Mouse (Mus musculus) limb, embryonic 11.5 days (tissue): Measurements from ENCODE around the gene Tmem138. TPM values are rescaled to one million over a fixed set of nuclear protein-coding genes. Genes with fewer than 3 reads are reported as not detected.
A peak's percentile ranks its signal among the peaks of the same experiment; 100 is the strongest.

ENCODE experiments used
- ATAC-seq: fragments of 200-750 bp; cut with Nextera tagmentation; 2 replicates; pipeline ENCODE4 v1.8.0; 2017; ENCODE audit warnings: low read depth; ENCODE audit not compliant: insufficient number of reproducible peaks, low FRiP score, low TSS enrichment
- DNase-seq: peaks from one replicate; pipeline ENCODE4 v3.0.0-alpha.2; 2015; ENCODE audit warnings: low spot score
- H3K27ac ChIP-seq: fragments of 300-500 bp; sonication (generic); replicated peaks from 2 replicates; pipeline ENCODE4 v1.5.1; 2014; ENCODE audit warnings: low read depth, mild to moderate bottlenecking, low read length
- H3K27me3 ChIP-seq: fragments of 300-500 bp; sonication (generic); 2 replicates; pipeline ENCODE4 v1.6.1; 2014; ENCODE audit warnings: mild to moderate bottlenecking, low read length, mixed read lengths; ENCODE audit not compliant: control insufficient read depth, insufficient read depth
- H3K36me3 ChIP-seq: fragments of 300-500 bp; sonication (generic); 2 replicates; pipeline ENCODE4 v1.6.1; 2014; ENCODE audit warnings: mild to moderate bottlenecking, low read length, moderate library complexity, mixed read lengths; ENCODE audit not compliant: control insufficient read depth, insufficient read depth
- H3K4me1 ChIP-seq: fragments of 300-500 bp; sonication (generic); 2 replicates; pipeline ENCODE4 v1.6.1; 2014; ENCODE audit warnings: low read length, mixed read lengths; ENCODE audit not compliant: control insufficient read depth, insufficient read depth
- H3K4me2 ChIP-seq: fragments of 300-500 bp; sonication (generic); 2 replicates; pipeline ENCODE4 v1.6.1; 2014; ENCODE audit warnings: low read depth, mild to moderate bottlenecking, moderate library complexity; ENCODE audit not compliant: severe bottlenecking
- H3K4me3 ChIP-seq: fragments of 300-500 bp; sonication (generic); 2 replicates; pipeline ENCODE4 v1.5.1; 2014; ENCODE audit warnings: low read depth, low read length
- H3K9ac ChIP-seq: fragments of 300-500 bp; sonication (generic); 2 replicates; pipeline ENCODE4 v1.6.1; 2014; ENCODE audit warnings: mild to moderate bottlenecking, low read length
- H3K9me3 ChIP-seq: fragments of 300-500 bp; sonication (generic); 2 replicates; pipeline ENCODE4 v1.6.1; 2016; ENCODE audit warnings: low read length; ENCODE audit not compliant: control insufficient read depth
- WGBS: fragments of 180-500 bp; shearing (Covaris S2); extraction: QIAGEN DNeasy Blood & Tissue Kit; methylation state at CpG from one replicate; pipeline ENCODE4 v1.1.7; 2014; 5-methylcytosine and 5-hydroxymethylcytosine counted together
- polyA plus RNA-seq: library from polyadenylated mRNA; unstranded; fragments of >200 nt; fragmentation: Nextera tagmentation; extraction: Ambion mirVana; gene quantifications from 2 replicates; pipeline ENCODE4 v1.2.1, GENCODE M21; 2014

Tmem138 gene
- polyA plus RNA-seq, 1 experiment from 2014 or later, result 52.1 TPM

GRCm38 (mm10) chr19:10602247-10602769 is 25.1 kb upstream of the Tmem138 start:
- 15% methylated on average over 6 of the region's 6 CpGs for WGBS
- ATAC-seq, result no peak

DNA sequence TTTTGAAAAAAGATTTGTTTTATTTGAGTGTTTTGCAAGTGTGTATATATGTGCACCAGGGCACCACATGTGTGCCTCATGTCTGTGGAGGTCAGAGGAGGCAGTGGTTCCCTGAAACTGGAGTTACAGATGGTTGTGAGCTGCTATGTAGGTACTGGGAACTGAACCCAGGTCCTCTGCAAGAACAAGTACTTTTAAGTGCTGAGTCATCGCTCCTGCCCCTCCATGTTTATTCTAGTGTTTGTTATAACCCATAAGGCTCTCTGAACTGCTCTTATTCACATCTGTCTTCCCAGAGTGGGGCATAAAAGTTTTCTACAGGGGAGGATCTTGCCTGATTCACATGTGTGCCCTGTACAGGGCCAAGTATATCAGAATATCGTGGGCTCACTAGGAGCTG is 22.5 kb upstream of the Tmem138 start:
- no peak overlapping the region for H3K27ac ChIP-seq
- 94% methylated on average over 2 of the region's 2 CpGs for WGBS
- no peak overlapping the region for H3K9ac ChIP-seq
- no peak overlapping the region for H3K4me3 ChIP-seq
- ATAC-seq (no peak), DNase-seq (no peak)
- H3K4me1 ChIP-seq, result peaks cover 4% of the 10 kb centered on the region; the same call in 1 of the 2 replicates
- no peak overlapping the region for H3K4me2 ChIP-seq
- no peaks in the 10 kb centered on the region for H3K9me3 ChIP-seq
- no peaks in the 10 kb centered on the region for H3K27me3 ChIP-seq
- H3K36me3 ChIP-seq, result no peaks in the 10 kb centered on the region

More at GRCm38 (mm10) chr19:10602247-10602769, 25.1 kb upstream of the Tmem138 start:
- Histone ChIP-seq H3K4me1 (peaks cover 11% of the 10 kb centered on the region), H3K4me2 (peak overlapping the region; percentile 57), H3K9me3 (no peaks in the 10 kb centered on the region), H3K36me3 (no peaks in the 10 kb centered on the region), H3K27ac (peak overlapping the region; percentile 89), H3K27me3 (no peaks in the 10 kb centered on the region), H3K4me3 (peak overlapping the region; percentile 28), H3K9ac (peak overlapping the region; percentile 83)
- no peak for DNase-seq

DNA sequence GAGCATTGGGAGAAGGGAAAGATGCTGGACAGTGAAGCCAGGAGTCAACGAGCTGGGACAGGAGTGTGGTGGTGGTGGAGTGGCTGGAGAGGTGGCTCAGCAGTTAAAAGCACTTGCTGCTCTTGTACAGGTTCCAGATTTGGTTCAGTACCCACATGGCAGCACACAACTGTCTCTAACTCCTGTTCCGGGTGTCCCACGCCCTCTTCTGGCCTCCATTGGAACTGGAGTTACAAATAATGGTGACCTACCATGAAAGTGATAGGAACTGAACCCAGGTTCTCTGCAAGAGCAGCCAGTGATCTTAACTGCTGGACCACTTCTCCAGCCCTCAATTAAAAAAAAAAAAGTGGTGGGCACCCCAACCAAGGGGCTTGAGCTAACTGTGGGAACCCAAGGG is 21.0 kb upstream of the Tmem138 start:
- no peaks in the 10 kb centered on the region; the same call in 1 of the 2 replicates for H3K36me3 ChIP-seq
- no peak overlapping the region for H3K9ac ChIP-seq
- no peaks in the 10 kb centered on the region for H3K27me3 ChIP-seq
- 39% methylated on average over 3 of the region's 3 CpGs for WGBS
- H3K4me3 ChIP-seq, result no peak overlapping the region
- no peak overlapping the region for H3K4me2 ChIP-seq
- H3K4me1 ChIP-seq, result peaks cover 3% of the 10 kb centered on the region; the same call in 1 of the 2 replicates
- no peak overlapping the region for H3K27ac ChIP-seq
- no peak for ATAC-seq
- DNase-seq, result peak; percentile 34
- no peaks in the 10 kb centered on the region for H3K9me3 ChIP-seq

DNA sequence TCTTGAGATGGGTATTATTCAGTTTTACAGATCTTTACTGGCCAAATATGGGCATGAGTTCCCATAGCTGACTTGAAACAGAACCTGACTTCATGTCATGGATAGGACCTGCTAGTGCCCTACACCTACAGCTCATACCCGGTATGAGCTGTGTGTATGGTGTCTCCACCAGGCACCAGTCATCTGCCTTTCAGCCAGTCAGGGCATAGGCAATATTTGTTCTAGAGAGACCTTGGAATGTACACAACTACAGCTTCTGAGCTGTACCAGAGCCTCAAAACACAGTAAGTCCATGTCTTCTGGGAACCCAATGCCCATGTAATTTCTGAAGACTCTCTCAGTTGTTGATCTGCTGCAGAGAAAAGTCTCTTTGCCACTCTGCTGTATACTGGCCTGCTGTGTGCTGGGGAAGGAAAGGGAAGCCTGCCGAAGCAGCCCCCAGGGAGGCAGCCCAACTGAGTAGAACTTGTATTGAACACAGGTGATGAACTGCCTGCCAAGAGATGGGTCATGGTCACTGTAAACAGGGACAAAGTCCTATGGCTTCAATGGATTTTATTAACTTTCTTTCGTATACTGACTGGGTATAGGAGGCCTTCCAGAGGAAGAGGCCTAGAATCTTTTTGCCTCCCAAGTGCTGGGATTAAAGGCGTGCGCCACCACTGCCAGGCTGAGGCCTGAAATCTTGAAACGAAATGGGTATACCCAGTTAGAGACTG is 14.7 kb upstream of the Tmem138 start:
- H3K4me3 ChIP-seq, result no peak overlapping the region
- H3K27ac ChIP-seq, result no peak overlapping the region
- 95% methylated on average over 6 of the region's 6 CpGs for WGBS
- H3K9ac ChIP-seq, result no peak overlapping the region
- no peak for ATAC-seq
- no peak overlapping the region for H3K4me2 ChIP-seq
- H3K36me3 ChIP-seq, result no peaks in the 10 kb centered on the region; the same call in 1 of the 2 replicates
- DNase-seq, result no peak
- H3K4me1 ChIP-seq, result no peaks in the 10 kb centered on the region
- H3K27me3 ChIP-seq, result no peaks in the 10 kb centered on the region
- H3K9me3 ChIP-seq, result no peaks in the 10 kb centered on the region

GRCm38 (mm10) chr19:10590301-10590700 is 13.1 kb upstream of the Tmem138 start:
- WGBS, result 75% methylated on average over 3 of the region's 3 CpGs
- H3K27ac ChIP-seq, result no peak overlapping the region
- H3K27me3 ChIP-seq, result no peaks in the 10 kb centered on the region
- H3K4me3 ChIP-seq, result no peak overlapping the region
- H3K9ac ChIP-seq, result no peak overlapping the region
- H3K4me2 ChIP-seq, result no peak overlapping the region
- no peaks in the 10 kb centered on the region for H3K9me3 ChIP-seq
- no peak for DNase-seq
- no peaks in the 10 kb centered on the region; the same call in 1 of the 2 replicates for H3K36me3 ChIP-seq
- no peak for ATAC-seq
- H3K4me1 ChIP-seq, result no peaks in the 10 kb centered on the region

GRCm38 (mm10) chr19:10589127-10589857 is 12.1 kb upstream of the Tmem138 start:
- DNase-seq, result no peak
- no peak for ATAC-seq
- Histone ChIP-seq H3K9ac (no peak overlapping the region), H3K27me3 (no peaks in the 10 kb centered on the region), H3K9me3 (no peaks in the 10 kb centered on the region), H3K36me3 (no peaks in the 10 kb centered on the region; the same call in 1 of the 2 replicates), H3K4me2 (no peak overlapping the region), H3K4me3 (no peak overlapping the region), H3K27ac (no peak overlapping the region), H3K4me1 (no peaks in the 10 kb centered on the region)
- WGBS, result 77% methylated on average over 5 of the region's 5 CpGs

DNA sequence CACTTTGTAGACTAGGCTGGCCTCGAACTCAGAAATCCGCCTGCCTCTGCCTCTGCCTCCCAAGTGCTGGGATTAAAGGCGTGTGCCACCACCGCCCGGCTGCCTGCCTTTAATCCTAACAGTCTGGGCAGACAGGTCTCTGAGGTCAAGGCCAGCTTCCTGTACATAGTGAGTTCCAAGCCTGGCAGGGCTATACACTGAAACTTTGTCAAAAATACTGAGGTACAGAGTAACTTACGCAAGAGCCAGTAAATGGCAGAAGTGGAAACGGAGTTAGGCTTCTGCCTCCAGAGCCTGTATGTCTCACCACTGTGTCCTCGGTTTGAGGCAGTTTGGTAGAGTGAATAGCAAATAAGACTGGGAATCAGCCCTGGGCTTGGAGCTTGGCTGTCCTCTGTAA is 10.1 kb upstream of the Tmem138 start:
- DNase-seq (no peak), ATAC-seq (no peak)
- no peaks in the 10 kb centered on the region for H3K27me3 ChIP-seq
- no peaks in the 10 kb centered on the region for H3K9me3 ChIP-seq
- H3K36me3 ChIP-seq, result no peaks in the 10 kb centered on the region
- H3K4me2 ChIP-seq, result no peak overlapping the region
- H3K9ac ChIP-seq, result no peak overlapping the region
- WGBS, result 81% methylated on average over 8 of the region's 8 CpGs
- H3K4me1 ChIP-seq, result no peaks in the 10 kb centered on the region
- H3K27ac ChIP-seq, result no peak overlapping the region
- no peak overlapping the region for H3K4me3 ChIP-seq

DNA sequence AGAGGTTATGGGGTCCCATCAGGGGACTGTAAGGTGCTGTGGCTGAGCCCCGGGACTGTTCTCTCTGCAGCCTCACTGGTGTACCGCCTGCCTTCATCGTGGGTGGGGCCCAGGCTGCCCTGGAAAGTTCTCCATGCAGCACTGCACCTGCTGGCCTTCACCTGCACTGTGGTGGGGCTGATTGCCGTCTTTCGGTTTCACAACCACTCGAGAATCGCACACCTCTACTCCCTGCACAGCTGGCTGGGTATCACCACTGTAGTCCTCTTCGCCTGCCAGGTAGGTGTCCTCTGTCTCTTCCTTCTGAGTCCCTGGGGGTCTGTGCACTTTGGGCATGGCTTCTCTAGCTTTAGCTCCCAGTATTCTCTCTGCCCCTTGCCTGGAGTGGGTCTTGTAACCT is 8.0 kb upstream of the Tmem138 start:
- WGBS, result 88% methylated on average over 8 of the region's 8 CpGs
- Histone ChIP-seq H3K4me3 (no peak overlapping the region), H3K27me3 (no peaks in the 10 kb centered on the region), H3K36me3 (no peaks in the 10 kb centered on the region), H3K4me1 (no peaks in the 10 kb centered on the region), H3K9ac (no peak overlapping the region), H3K9me3 (no peaks in the 10 kb centered on the region), H3K27ac (no peak overlapping the region), H3K4me2 (no peak overlapping the region)
- ATAC-seq, result no peak
- DNase-seq, result no peak
